Mouse (Mus musculus): ENCODE measurements around the gene Tnnc2.

DNA sequence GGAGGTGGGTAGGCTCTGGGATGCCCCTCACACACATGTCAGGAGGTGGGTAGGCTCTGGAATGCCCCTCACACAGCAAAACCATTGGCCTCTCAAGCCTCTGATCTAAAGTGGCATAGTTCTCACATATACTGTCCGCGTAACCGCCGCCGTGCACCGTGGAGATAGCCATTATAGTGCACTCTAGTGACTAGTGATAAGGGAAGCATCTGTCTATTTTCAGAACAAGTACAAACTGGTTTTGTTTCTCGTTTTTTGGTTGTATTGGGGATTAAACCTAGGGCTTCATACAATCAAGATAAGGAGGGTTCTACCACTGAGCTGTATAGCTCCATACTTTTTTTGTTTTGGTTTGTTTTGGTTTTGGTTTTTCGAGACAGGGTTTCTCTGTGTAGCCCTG lies 36.1 kb upstream of the Tnnc2 start:
- TF ChIP-seq POLR2A (IDR thresholded peaks at IDR 0.05; ENCODE audit: borderline replicate concordance, extremely low read depth, low read depth, low read length) = no peak
- TF ChIP-seq CTCF (IDR thresholded peaks at IDR 0.05; ENCODE audit: insufficient read depth, low read length) = no peak

Measured in lung, adult 2 months (tissue).